Mouse (Mus musculus): ENCODE data around the gene Clec4n.
"Not testable (repeated sequence)": the region's sequence is repeated elsewhere in the genome, so short reads cannot be mapped to it uniquely, and the experiment has no call there.

Gene Clec4n

DNA sequence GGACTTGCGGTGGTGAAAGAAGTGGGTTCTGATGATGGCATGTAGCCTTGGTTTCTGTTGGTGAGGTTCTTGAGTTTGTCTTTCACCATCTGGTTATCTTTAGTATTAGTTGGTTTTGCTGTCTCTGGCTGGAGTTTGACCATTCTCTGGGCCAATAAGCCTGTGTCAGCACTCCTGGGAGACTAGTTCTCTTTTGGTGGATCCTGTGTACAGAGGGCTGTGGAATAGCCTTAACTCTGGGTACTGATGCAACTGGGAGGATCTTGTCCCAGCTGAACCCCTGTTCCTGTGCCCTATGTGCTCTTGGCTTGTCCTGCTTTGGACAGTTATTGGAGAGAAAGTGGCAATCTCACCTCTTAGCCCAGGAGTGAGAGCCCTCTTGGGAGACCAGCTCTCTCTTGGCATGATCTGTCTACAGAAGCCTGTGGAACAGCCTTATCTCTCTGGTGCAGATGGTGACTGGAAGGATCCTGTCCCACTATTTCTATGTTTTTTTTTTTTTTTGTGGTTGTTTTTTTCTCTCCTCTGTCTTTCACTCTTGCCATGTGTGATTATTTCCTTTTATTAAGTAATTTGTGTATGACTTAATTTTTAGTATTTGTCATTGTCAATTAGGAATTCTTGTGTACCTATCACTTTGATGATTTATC, 63.2 kb downstream of the Clec4n start:
- no peak for DNase-seq (ENCODE audit: low spot score)

DNA sequence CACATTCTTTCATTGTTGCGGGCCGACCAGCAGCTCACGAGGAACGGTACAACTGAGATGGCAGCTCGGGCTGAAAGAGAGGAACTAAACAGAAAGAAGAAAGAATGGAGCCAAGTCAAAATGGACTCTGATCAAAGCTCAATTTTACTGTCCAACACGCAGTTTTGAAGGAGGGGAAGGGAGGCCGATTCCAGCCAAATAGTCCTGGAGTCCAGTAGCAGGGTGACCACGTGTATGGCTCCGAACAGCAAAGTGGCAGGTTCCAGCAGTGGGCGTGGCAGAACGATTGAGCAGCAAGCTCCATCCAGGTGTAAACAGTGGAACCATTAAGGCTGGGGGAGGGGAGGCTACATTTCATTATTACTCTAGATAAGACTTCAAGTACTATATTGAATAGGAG, 63.9 kb downstream of the Clec4n start:
- DNase-seq (ENCODE audit: low spot score): not testable (repeated sequence)
